Mouse (Mus musculus) G1E (cell line): ENCODE data around the gene Gm11985.

Experiments
- CTCF ChIP-seq: IDR thresholded peaks from 2 replicates; pipeline ENCODE4 v1.5.1; 2012; ENCODE audit warnings: low read depth, low read length, inconsistent platforms, mixed read lengths
- GATA1 ChIP-seq: IDR thresholded peaks from 2 replicates; pipeline ENCODE4 v1.6.1; 2012; ENCODE audit warnings: borderline replicate concordance, low read length, inconsistent platforms, mixed read lengths
- POLR2AphosphoS5 ChIP-seq: IDR thresholded peaks from 2 replicates; pipeline ENCODE4 v1.6.1; 2012; ENCODE audit warnings: low read depth, low read length, inconsistent platforms; ENCODE audit not compliant: insufficient replicate concordance

GRCm38 (mm10) chr11:7226200-7226599 is 37.8 kb upstream of the Gm11985 start:
- TF ChIP-seq GATA1 (no peak), CTCF (no peak), POLR2AphosphoS5 (no peak)
